Mouse (Mus musculus): ENCODE results near the gene Utrn. TPM values are rescaled to one million over a fixed set of nuclear protein-coding genes. Genes with fewer than 3 reads are reported as not detected.
A peak's percentile ranks its signal among the peaks of the same experiment; 100 is the strongest.

The Utrn gene
- total RNA-seq, 2 experiments from 2014 or later = 20.1 to 28.1 TPM

GRCm38 (mm10) chr10:12564425-12564824 is 304.7 kb downstream of the Utrn start:
- intact Hi-C loops (cut with DNase I) = no loop called here
- no peak for TF ChIP-seq CTCF (IDR thresholded peaks at IDR 0.05)
- no peak overlapping the region for H3K4me3 ChIP-seq
- no peak for DNase-seq
- no peak overlapping the region for H3K27ac ChIP-seq

GRCm38 (mm10) chr10:12558810-12559209 is 310.4 kb downstream of the Utrn start:
- DNase-seq = no peak
- TF ChIP-seq CTCF (IDR thresholded peaks at IDR 0.05) = no peak
- H3K4me3 ChIP-seq = no peak overlapping the region
- intact Hi-C loops (cut with DNase I) = no loop called here
- H3K27ac ChIP-seq = no peak overlapping the region

- intact Hi-C loops (cut with DNase I) = no loop called here
- no peak overlapping the region for H3K27ac ChIP-seq
- no peak for DNase-seq
- TF ChIP-seq CTCF (IDR thresholded peaks at IDR 0.05) = no peak
- no peak overlapping the region for H3K4me3 ChIP-seq
Measured at GRCm38 (mm10) chr10:12554090-12554718, 315.0 kb downstream of the Utrn start.

DNA sequence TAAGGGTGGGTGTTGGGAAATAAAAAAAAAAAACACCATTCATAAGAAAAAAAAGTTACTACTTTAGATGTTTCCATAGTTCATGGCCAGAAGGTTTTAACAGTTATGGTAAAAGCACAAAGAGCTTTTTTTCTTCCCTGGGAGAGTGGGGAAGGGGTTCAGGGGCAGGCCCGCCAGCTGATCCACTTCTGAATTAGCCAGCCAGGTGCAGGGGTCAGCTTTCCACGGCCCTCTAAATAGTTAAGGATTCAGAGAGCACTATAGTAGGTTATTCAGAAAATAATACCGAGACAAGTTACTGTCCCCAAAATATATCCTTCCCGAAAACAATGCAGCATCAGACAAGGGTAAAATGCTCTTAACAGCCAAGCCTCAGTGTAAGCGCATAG is 316.3 kb downstream of the Utrn start:
- DNase-seq = no peak
- Histone ChIP-seq H3K4me3 (no peak overlapping the region), H3K27ac (no peak overlapping the region)
- TF ChIP-seq CTCF (IDR thresholded peaks at IDR 0.05) = no peak
- intact Hi-C loops (cut with DNase I) = no loop called here

- no peak overlapping the region for H3K4me3 ChIP-seq
- intact Hi-C loops (cut with DNase I) = no loop called here
Measured at GRCm38 (mm10) chr10:12552196-12552889, 316.8 kb downstream of the Utrn start.

GRCm38 (mm10) chr10:12551735-12552134 is 317.4 kb downstream of the Utrn start:
- no peak for DNase-seq
- intact Hi-C loops (cut with DNase I) = no loop called here
- no peak for TF ChIP-seq CTCF (IDR thresholded peaks at IDR 0.05)

More at GRCm38 (mm10) chr10:12552196-12552889, 316.8 kb downstream of the Utrn start:
- H3K27ac ChIP-seq = no peak overlapping the region
- DNase-seq = no peak
- TF ChIP-seq CTCF (IDR thresholded peaks at IDR 0.05) = no peak

DNA sequence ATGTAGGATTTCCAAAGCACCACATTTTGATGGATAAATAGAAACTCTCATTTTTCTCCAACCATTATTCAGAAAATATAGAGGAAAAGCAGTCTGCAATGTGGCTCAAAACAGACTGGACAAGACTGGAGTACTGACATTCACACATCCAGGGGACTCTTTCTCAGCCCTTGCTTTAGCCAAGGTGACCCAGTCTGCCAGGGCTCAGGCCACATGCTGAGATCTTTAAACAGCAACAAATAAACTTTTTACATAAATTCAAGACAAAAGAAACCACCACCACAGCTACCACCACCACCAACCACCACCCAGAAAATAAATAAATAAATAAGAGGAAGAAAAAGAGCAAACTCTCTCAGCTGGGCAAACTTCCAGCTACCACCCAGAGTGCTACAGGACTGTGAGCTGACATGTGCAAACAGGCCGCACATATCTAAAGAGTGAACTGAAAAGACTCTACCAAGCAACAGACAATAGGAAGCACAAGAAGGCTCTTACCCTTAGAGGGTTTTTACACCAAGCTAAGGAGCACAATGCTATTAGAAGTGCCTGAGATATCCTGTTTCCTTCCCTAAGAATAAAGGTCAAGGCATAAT is 319.1 kb downstream of the Utrn start:
- Histone ChIP-seq H3K4me3 (no peak overlapping the region), H3K27ac (no peak overlapping the region)
- intact Hi-C loops (cut with DNase I) = no loop called here
- no peak for TF ChIP-seq CTCF (IDR thresholded peaks at IDR 0.05)
- no peak for DNase-seq

More at GRCm38 (mm10) chr10:12551735-12552134, 317.4 kb downstream of the Utrn start:
- Histone ChIP-seq H3K27ac (no peak overlapping the region), H3K4me3 (no peak overlapping the region)

DNA sequence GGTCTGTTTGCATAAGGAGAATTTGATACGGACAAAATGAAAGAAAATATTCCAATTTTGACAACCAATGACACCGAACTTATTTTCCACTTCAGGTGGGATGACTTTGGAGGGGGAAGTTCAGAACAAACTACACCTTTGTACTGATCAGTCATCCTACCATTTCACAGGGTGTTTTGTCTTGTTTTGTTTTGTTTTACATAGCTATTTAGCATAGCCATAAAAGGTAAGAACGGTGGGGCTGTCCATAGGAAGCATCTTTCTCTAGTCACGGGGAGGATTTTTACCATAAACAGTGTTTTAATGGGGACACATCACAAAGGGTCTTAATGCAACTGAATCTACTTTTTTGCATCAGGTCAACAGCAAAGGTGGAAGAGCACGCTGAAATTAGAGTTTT is 319.9 kb downstream of the Utrn start:
- no peak for TF ChIP-seq CTCF (IDR thresholded peaks at IDR 0.05)
- Histone ChIP-seq H3K27ac (no peak overlapping the region), H3K4me3 (no peak overlapping the region)
- intact Hi-C loops (cut with DNase I) = no loop called here
- no peak for DNase-seq

DNA sequence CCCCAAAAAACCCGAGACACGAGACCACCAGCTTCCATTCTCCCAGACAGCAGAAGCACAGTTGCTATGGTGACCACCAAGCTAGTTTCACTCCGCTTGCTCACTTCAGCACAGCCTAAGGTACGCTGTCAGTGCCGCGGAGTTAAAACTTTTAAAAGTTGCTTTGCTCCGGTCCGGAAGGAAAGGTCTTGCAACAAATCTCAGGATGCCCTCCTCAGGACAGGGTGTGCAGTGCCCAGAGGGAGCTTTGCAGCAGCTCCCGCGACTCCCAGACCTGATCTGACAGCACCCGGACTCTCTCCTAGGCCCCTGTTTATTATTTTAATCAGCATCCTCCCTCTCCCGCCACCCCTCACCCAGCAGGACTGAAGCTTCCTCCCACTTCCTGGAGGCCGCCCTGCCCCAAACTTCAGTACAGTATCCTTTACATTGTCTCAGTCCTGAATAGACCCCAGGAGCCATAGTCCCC is 320.5 kb downstream of the Utrn start:
- DNase-seq = peak; percentile 31
- TF ChIP-seq CTCF (IDR thresholded peaks at IDR 0.05) = peak; percentile 48
- peak overlapping the region; percentile 67 for H3K4me3 ChIP-seq
- H3K27ac ChIP-seq = peak overlapping the region; percentile 24; the same call in 1 of the 2 replicates
- intact Hi-C loops (cut with DNase I) = no loop called here

- no peak for TF ChIP-seq CTCF (IDR thresholded peaks at IDR 0.05)
- H3K4me3 ChIP-seq = peak overlapping the region; percentile 9
- DNase-seq = no peak
- intact Hi-C loops (cut with DNase I) = no loop called here
- H3K27ac ChIP-seq = peak overlapping the region; percentile 9; the same call in 1 of the 2 replicates
Measured at GRCm38 (mm10) chr10:12547037-12547625, 322.0 kb downstream of the Utrn start.

- no peak for DNase-seq
- no peak overlapping the region for H3K4me3 ChIP-seq
- intact Hi-C loops (cut with DNase I) = no loop called here
- no peak for TF ChIP-seq CTCF (IDR thresholded peaks at IDR 0.05)
- no peak overlapping the region for H3K27ac ChIP-seq
Measured at GRCm38 (mm10) chr10:12545440-12545839, 323.7 kb downstream of the Utrn start.

- Histone ChIP-seq H3K4me3 (no peak overlapping the region), H3K27ac (no peak overlapping the region)
- TF ChIP-seq CTCF (IDR thresholded peaks at IDR 0.05) = no peak
- no peak for DNase-seq
- intact Hi-C loops (cut with DNase I) = no loop called here
Measured at GRCm38 (mm10) chr10:12541757-12542156, 327.4 kb downstream of the Utrn start.

- intact Hi-C loops (cut with DNase I) = no loop called here
- Histone ChIP-seq H3K27ac (no peak overlapping the region), H3K4me3 (no peak overlapping the region)
- TF ChIP-seq CTCF (IDR thresholded peaks at IDR 0.05) = no peak
- no peak for DNase-seq
Measured at GRCm38 (mm10) chr10:12535272-12535671, 333.9 kb downstream of the Utrn start.

Data from gastrocnemius, adult 2 months (tissue).